Mouse (Mus musculus): Measurements from ENCODE around the gene Bcat1.

Bcat1 gene

DNA sequence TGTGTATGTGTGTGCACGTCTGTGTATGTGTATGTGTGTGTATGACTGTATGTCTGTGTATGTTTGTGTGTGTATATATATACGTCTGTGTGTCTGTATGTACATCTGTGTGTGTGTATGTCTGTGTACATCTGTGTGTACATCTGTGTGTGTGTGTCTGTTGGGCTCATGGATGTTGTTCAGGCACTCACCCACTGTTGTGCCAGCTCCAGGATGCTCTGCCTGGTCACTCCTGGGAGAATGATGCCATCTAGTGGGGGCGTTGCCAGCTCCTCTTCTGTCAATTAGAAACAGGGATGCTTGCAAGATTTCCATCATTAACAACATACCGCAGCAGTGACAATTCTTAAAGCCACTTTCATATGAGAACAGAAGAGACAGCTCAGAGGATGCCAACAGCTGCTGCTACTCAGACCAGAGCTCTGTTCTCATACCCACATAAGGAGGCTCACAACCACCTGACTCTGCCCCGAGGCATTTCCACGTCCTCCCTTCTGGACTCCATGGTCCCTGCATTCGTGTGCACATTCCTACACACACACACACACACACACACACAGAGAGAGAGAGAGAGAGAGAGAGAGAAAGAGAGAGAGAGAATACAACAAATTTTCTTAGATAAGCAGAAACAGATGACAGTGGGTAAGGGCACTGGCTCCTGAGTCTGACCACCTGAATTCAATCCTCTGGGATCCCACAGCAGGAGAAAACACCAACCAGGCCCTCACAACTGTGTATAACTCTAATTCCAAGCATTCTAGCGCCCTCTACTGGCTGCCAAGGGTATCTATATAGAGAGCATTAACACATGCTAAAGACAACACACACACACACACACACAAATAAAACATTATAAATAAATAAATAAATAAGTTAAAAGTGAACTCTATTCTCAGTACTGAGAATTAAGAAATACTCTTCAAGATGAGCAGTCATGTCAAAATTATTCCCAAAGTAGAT is 65.8 kb downstream of the Bcat1 start:
- no peak for DNase-seq (ENCODE audit: low read depth)

DNA sequence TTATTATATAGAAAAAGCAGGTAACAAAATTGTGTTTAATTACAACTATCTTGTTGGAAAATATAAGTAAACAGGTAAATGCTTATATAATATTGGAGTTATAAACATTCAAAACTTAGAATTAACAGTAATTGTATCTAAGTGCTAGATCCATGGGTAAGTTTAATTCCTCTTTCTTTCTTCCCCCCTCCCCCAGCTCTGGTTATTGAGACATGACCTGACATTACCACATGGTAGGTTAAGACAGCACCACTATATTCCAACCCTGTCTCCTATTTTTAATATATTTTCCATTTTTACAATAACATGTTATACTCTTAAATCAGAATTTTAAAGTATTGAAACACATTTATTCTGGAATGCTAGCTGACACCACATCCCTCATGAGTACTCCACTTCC is 72.5 kb downstream of the Bcat1 start:
- no peak for DNase-seq (ENCODE audit: low read depth)

- no peak for DNase-seq (ENCODE audit: low read depth)
Observed at GRCm38 (mm10) chr6:145002094-145002936, 73.7 kb downstream of the Bcat1 start.

- no peak for DNase-seq (ENCODE audit: low read depth)
Observed at GRCm38 (mm10) chr6:145001493-145001892, 74.5 kb downstream of the Bcat1 start.

GRCm38 (mm10) chr6:144997229-144997628 is 78.8 kb downstream of the Bcat1 start:
- DNase-seq (ENCODE audit: low read depth): no peak

DNA sequence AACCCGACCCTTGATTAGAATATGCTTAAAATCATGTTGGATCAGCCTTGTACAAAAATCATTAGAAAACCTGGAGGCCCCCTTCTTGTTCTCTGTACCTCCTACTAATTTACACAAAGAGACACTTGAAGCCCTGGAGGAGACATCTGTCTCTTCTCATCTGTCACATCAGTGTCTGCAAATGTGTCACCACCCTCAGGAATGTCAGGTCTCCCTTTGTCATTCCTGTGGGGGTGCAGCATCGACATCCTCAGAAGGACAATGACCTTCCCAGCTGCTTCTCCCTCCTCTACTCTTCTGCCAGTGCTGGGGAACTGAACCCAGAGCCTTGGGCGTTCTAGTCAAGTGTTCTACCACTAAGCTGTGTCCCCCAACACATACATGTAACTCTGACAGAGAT is 83.9 kb downstream of the Bcat1 start:
- DNase-seq (ENCODE audit: low read depth): no peak

- no peak for DNase-seq (ENCODE audit: low read depth)
Observed at GRCm38 (mm10) chr6:144989193-144989592, 86.8 kb downstream of the Bcat1 start.

GRCm38 (mm10) chr6:144987676-144988075 is 88.3 kb downstream of the Bcat1 start:
- no peak for DNase-seq (ENCODE audit: low read depth)

GRCm38 (mm10) chr6:144987216-144987615 is 88.8 kb downstream of the Bcat1 start:
- no peak for DNase-seq (ENCODE audit: low read depth)

- no peak for DNase-seq (ENCODE audit: low read depth)
Observed at GRCm38 (mm10) chr6:144984221-144984620, 91.8 kb downstream of the Bcat1 start.

GRCm38 (mm10) chr6:144982093-144982492 is 93.9 kb downstream of the Bcat1 start:
- DNase-seq (ENCODE audit: low read depth): no peak

- DNase-seq (ENCODE audit: low read depth): no peak
Observed at GRCm38 (mm10) chr6:144972351-144972750, 103.6 kb downstream of the Bcat1 start.

DNA sequence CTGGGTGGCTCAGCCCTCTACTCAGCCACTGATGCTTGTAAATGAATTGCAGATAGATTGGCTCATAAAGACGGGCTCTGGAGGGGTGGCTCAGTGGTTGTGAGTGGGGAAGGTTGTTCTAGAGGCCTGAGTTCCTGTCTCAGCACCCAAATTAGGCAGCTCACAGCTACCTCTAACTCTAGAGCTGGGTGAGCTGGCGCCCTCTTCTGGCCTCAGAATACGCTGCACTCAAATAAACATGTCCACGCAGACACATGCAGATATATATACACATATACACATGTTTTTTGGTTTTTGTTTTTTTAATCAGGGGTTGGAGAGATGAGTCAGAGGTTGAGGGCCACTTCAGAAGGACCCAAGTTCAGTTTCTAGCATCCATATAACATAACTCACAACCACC is 105.1 kb downstream of the Bcat1 start:
- DNase-seq (ENCODE audit: low read depth): no peak

DNA sequence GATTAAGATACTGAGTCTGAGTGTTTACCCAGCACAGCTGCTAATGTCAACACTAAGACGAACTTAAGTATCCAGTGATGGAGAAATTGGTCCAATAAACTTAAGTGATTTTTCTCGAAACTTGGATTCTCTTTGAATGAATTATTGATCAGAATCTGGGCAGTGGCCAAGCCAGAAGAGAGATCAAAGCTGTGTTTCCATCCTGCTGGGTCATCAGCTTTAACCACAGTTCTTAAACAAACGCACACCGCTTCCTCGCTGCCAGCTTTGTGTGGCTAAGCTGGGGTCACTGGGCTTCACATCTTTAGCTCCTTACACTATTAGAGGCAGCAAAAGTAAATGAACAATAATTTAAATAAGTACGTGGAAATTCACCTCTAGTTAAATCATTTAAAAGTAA is 108.4 kb downstream of the Bcat1 start:
- no peak for DNase-seq (ENCODE audit: low read depth)

DNA sequence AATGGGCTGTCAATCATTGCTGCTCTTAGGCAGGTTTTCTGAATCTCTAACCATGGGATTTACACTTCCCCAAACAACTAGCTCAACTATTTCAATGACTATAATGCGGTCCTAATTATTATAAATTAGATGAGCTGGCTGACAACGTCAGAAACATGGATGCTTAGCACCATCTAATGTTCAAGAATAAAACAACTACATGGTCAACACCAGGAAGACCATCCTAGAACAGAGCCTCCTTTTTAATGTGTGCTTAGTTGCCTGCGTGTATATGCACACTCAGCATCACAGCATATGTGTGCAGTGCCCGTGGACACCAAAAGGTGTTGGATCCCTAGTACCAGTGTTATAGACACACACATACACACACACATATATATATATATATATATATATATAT is 111.8 kb downstream of the Bcat1 start:
- no peak for DNase-seq (ENCODE audit: low read depth)

DNA sequence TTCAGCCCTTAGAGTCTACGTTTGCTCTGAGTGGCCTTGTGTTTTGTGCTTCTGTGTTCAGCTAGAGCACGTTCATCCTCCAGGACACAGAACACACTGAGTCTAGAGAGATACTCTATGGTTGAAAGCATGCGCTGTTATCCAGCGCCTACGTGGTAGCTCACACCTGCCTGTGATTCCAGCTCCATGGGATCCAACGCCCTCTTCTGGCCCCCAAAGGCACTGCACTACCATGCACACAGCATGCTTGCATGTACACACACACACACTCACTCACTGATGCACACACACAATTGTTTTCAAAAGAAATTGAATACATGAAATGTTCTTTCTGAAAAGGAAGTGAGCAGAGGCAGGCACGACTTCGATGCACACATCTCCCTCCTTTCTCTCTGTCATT is 112.8 kb downstream of the Bcat1 start:
- no peak for DNase-seq (ENCODE audit: low read depth)

DNA sequence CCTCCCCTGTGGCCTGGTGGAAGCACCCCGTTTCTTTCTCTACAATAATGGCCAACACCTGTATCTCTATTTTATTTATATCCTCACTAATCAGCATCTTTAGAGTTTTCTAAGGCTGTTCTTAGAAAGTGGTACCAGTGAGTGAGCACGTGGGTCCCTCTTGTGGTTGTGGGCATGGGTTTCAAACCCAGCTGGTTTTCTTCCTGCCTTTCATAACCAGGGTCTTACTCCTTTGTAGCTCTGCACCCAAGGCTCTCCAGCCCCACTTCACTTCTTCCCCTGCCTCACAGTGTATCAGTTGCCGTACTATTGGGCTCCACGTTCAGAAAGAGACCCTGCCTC is 114.0 kb downstream of the Bcat1 start:
- DNase-seq (ENCODE audit: low read depth): no peak

GRCm38 (mm10) chr6:144961253-144962012 is 114.6 kb downstream of the Bcat1 start:
- DNase-seq (ENCODE audit: low read depth): no peak

- no peak for DNase-seq (ENCODE audit: low read depth)
Observed at GRCm38 (mm10) chr6:144955887-144956547, 120.0 kb downstream of the Bcat1 start.

- no peak for DNase-seq (ENCODE audit: low read depth)
Observed at GRCm38 (mm10) chr6:144952885-144953284, 123.1 kb downstream of the Bcat1 start.

DNA sequence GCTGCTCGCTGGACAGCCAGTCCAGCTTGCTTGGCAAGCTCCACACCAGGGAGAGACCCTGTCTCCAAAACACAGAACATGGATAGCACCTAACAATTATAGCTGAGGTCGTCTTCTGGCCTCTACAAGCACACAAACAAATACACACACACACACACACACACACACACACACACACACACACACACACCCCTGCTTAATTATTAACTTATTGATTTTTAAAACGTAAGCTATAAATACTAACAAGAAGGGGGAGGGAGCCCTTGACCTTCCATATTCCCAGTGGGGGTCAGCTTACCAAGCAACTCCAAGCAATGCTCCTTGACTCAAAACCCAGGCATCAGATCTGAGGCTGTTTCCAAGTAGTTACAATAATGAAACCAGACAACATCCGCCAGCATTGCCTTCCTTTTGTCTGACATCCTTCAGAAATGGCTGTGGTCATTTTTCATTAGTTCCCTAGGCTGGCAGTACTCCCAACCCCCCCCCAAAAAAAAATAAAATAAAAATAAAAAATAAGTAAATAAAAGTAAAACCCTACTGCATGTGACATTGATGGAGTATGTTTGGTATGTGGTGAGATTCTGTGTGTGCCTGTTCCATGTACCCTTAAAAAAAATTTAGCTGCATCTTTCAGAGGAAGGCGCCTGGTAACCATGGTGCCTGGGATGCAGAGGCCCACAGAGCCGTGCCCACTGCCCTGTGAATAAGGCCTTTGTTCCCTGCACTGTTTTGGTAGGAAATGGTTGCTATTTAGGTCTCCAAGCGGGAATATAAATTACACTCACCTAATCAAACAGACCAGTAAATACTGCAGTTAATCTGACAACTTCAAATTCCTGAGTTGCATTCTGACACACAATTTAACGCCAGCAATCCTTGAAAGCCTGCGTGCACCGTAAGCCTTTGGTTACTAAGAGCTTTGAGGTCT is 131.3 kb downstream of the Bcat1 start:
- no peak for DNase-seq (ENCODE audit: low read depth)

Measured in c-Kit-positive CD71-negative TER-119-negative erythroid progenitor cells, embryonic 14.5 days (primary cell).